Mouse (Mus musculus) adrenal gland, adult (tissue): ENCODE data around the gene Trap1a.
"Not testable (repeated sequence)": the region's sequence is repeated elsewhere in the genome, so short reads cannot be mapped to it uniquely, and the experiment has no call there.

Experiments
- DNase-seq, 2 experiments: peaks; one replicate each; pipeline ENCODE4 v3.0.0; 2022 to 2023; ENCODE audit warnings: low spot score in 1 of 2; ENCODE audit not compliant: inconsistent age in 2 of 2

Gene Trap1a

GRCm38 (mm10) chrX:139333263-139333994 is at the start of gene Trap1a:
Trap1a (plus strand) TSS chrX:139333683.
- no peak for DNase-seq

GRCm38 (mm10) chrX:139293114-139293513 is 40.4 kb upstream of the Trap1a start:
- no peak for DNase-seq

GRCm38 (mm10) chrX:139295325-139295724 is 38.2 kb upstream of the Trap1a start:
- DNase-seq: no peak

GRCm38 (mm10) chrX:139317356-139317755 is 16.1 kb upstream of the Trap1a start:
- DNase-seq: not testable (repeated sequence)

- DNase-seq: no peak
These were observed 900 bp upstream of the Trap1a start for GRCm38 (mm10) chrX:139332583-139332982.

GRCm38 (mm10) chrX:139334504-139335418 is 1.3 kb downstream of the Trap1a start:
- no peak for DNase-seq

- DNase-seq: no peak
These were observed 2.1 kb downstream of the Trap1a start for GRCm38 (mm10) chrX:139335419-139336074.

- no peak for DNase-seq
These were observed 6.1 kb downstream of the Trap1a start for GRCm38 (mm10) chrX:139339553-139339952.

GRCm38 (mm10) chrX:139341185-139341584 is 7.7 kb downstream of the Trap1a start:
- DNase-seq: no peak

- no peak for DNase-seq
These were observed 18.8 kb downstream of the Trap1a start for GRCm38 (mm10) chrX:139352192-139352772.

GRCm38 (mm10) chrX:139357639-139358260 is 24.3 kb downstream of the Trap1a start:
- DNase-seq: no peak

GRCm38 (mm10) chrX:139358361-139358760 is 24.9 kb downstream of the Trap1a start:
- DNase-seq: no peak

GRCm38 (mm10) chrX:139366837-139367528 is 33.5 kb downstream of the Trap1a start:
- DNase-seq: no peak

GRCm38 (mm10) chrX:139367529-139367908 is 34.0 kb downstream of the Trap1a start:
- DNase-seq: no peak

GRCm38 (mm10) chrX:139369122-139369521 is 35.6 kb downstream of the Trap1a start:
- DNase-seq: peak in 1 of 2 experiments; percentile 26

GRCm38 (mm10) chrX:139372665-139373064 is 39.2 kb downstream of the Trap1a start:
- peak in 1 of 2 experiments; percentile 35 for DNase-seq
